Mouse (Mus musculus) regulatory T cell (primary cell): ENCODE results near the gene Coch.
"Not testable (repeated sequence)": the region's sequence is repeated elsewhere in the genome, so short reads cannot be mapped to it uniquely, and the experiment has no call there.

ENCODE experiments used
- in situ Hi-C: fragments of 300-600 bp; cut with MboI, MseI; formaldehyde crosslinking; loops from one replicate; pipeline ENCODE4 v1.15.1; 2025; ENCODE audit warnings: high pct_unique_total_duplicates

Gene Coch

GRCm38 (mm10) chr12:51593229-51594029 is at the start of gene Coch:
TSS of gene Coch (plus strand) at chr12:51593341.
- in situ Hi-C loops: no loop called here

- in situ Hi-C loops: no loop called here
Observed at GRCm38 (mm10) chr12:51543402-51543960, 49.7 kb upstream of the Coch start.

GRCm38 (mm10) chr12:51555041-51555440 is 38.1 kb upstream of the Coch start:
- in situ Hi-C loops: no loop called here

- in situ Hi-C loops: no loop called here
Observed at GRCm38 (mm10) chr12:51561416-51561815, 31.7 kb upstream of the Coch start.

- in situ Hi-C loops: no loop called here
Observed at GRCm38 (mm10) chr12:51567225-51567624, 25.9 kb upstream of the Coch start.

GRCm38 (mm10) chr12:51569472-51569871 is 23.7 kb upstream of the Coch start:
- in situ Hi-C loops: no loop called here

GRCm38 (mm10) chr12:51569944-51570343 is 23.2 kb upstream of the Coch start:
- in situ Hi-C loops: no loop called here

- in situ Hi-C loops: no loop called here
Observed at GRCm38 (mm10) chr12:51572651-51573050, 20.5 kb upstream of the Coch start.

- in situ Hi-C loops: not testable (repeated sequence)
Observed at GRCm38 (mm10) chr12:51577816-51578215, 15.3 kb upstream of the Coch start.

- in situ Hi-C loops: no loop called here
Observed at GRCm38 (mm10) chr12:51589263-51589662, 3.9 kb upstream of the Coch start.

GRCm38 (mm10) chr12:51591921-51592320 is 1.2 kb upstream of the Coch start:
- in situ Hi-C loops: no loop called here

GRCm38 (mm10) chr12:51592888-51593228 is 283 bp upstream of the Coch start:
- in situ Hi-C loops: no loop called here

- in situ Hi-C loops: no loop called here
Observed at GRCm38 (mm10) chr12:51594030-51594470, 909 bp downstream of the Coch start.

- in situ Hi-C loops: no loop called here
Observed at GRCm38 (mm10) chr12:51603306-51603705, 10.2 kb downstream of the Coch start.

GRCm38 (mm10) chr12:51606138-51606537 is 13.0 kb downstream of the Coch start:
- in situ Hi-C loops: no loop called here

- in situ Hi-C loops: no loop called here
Observed at GRCm38 (mm10) chr12:51612361-51612760, 19.2 kb downstream of the Coch start.

- in situ Hi-C loops: no loop called here
Observed at GRCm38 (mm10) chr12:51620572-51620971, 27.4 kb downstream of the Coch start.

GRCm38 (mm10) chr12:51621161-51621560 is 28.0 kb downstream of the Coch start:
- in situ Hi-C loops: no loop called here

- in situ Hi-C loops: no loop called here
Observed at GRCm38 (mm10) chr12:51622670-51623365, 29.7 kb downstream of the Coch start.

- in situ Hi-C loops: no loop called here
Observed at GRCm38 (mm10) chr12:51623366-51623694, 30.2 kb downstream of the Coch start.

GRCm38 (mm10) chr12:51633481-51633880 is 40.3 kb downstream of the Coch start:
- in situ Hi-C loops: no loop called here

GRCm38 (mm10) chr12:51636260-51636659 is 43.1 kb downstream of the Coch start:
- in situ Hi-C loops: no loop called here
